Mouse (Mus musculus): ENCODE measurements around the gene Ccr9. TPM values are rescaled to one million over a fixed set of nuclear protein-coding genes. Genes with fewer than 3 reads are reported as not detected.

Gene Ccr9
- polyA plus RNA-seq, 1 experiment from 2014 or later, result 0.26 TPM

DNA sequence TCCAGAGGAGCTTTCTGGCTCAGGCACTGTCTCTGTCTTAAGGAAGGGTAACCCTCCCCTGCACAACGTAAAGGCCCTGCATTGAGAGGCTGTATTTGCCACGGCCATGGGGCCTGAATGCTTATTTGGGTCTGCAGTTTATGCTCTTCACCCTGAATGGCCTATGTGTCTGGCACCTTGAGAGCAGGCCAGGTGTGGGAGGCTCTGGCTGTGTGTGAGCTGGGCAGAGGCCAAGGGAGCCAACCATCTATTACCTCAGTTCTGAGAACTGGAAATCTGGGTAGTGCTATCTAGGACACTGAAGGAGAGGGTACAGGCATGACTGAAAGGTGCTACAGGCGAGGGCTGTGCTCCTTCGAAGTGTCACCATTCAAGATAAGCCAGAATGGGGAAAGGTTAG, 136.6 kb downstream of the Ccr9 start:
- no peaks in the 10 kb centered on the region for H3K27me3 ChIP-seq (ENCODE audit: low read depth, poor library complexity, severe bottlenecking)
- no peaks in the 10 kb centered on the region for H3K9me3 ChIP-seq (replicated peaks)
- DNase-seq (ENCODE audit: low spot score), result no peak
- no peak overlapping the region for H3K27ac ChIP-seq (replicated peaks)
- no peak overlapping the region for H3K4me3 ChIP-seq
- 86% methylated on average over 4 of the region's 4 CpGs for WGBS
- peaks cover 85% of the 10 kb centered on the region for H3K36me3 ChIP-seq
- no peaks in the 10 kb centered on the region for H3K4me1 ChIP-seq

DNA sequence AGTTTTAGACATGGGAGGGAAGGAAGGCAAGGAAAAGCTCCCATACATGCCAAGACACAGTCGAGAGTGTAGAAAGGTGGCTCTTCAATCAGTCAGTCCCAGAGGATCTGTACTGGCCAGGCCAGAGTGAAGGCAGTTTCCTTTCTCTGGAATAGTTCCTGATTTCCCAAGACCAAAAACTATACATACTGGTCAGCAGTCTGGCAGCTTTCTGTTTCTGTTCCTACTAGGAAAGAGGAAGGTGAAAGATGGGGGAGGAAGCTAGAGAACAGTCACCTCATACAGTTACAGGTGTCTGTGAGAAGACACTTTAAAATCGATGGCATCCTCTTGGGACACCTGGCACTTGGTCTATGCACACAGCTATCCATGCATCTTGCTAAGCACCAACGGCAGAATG, 137.2 kb downstream of the Ccr9 start:
- no peak overlapping the region for H3K4me3 ChIP-seq
- H3K9me3 ChIP-seq (replicated peaks), result no peaks in the 10 kb centered on the region
- no peak overlapping the region for H3K27ac ChIP-seq (replicated peaks)
- peaks cover 81% of the 10 kb centered on the region for H3K36me3 ChIP-seq
- no peaks in the 10 kb centered on the region for H3K27me3 ChIP-seq (ENCODE audit: low read depth, poor library complexity, severe bottlenecking)
- H3K4me1 ChIP-seq, result no peaks in the 10 kb centered on the region
- DNase-seq (ENCODE audit: low spot score), result no peak
- WGBS, result 84% methylated on average over 3 of the region's 3 CpGs

DNA sequence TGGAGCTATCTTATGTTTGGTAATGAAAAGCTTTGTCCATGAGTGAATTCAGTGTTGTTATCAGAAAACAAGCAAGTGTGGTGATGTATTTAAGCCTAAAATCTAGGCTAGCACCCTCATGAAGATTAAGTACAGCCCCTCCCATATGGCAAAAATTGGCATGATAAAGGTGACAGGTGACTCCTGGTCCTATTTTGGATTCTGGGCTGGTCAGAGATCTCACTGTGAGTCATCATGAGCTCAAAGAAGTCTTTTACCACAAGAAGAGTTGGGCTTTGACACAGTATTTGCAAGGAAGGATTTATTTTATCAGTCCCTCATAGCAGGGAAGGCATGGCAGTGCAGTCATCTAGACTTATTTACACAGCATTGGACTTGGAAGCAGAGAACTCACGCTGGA, 137.8 kb downstream of the Ccr9 start:
- no peaks in the 10 kb centered on the region for H3K9me3 ChIP-seq (replicated peaks)
- no peaks in the 10 kb centered on the region for H3K27me3 ChIP-seq (ENCODE audit: low read depth, poor library complexity, severe bottlenecking)
- peaks cover 81% of the 10 kb centered on the region for H3K36me3 ChIP-seq
- H3K27ac ChIP-seq (replicated peaks), result no peak overlapping the region
- WGBS, result 86% methylated on average over 1 of the region's 1 CpGs
- H3K4me3 ChIP-seq, result no peak overlapping the region
- no peaks in the 10 kb centered on the region for H3K4me1 ChIP-seq
- DNase-seq (ENCODE audit: low spot score), result no peak

DNA sequence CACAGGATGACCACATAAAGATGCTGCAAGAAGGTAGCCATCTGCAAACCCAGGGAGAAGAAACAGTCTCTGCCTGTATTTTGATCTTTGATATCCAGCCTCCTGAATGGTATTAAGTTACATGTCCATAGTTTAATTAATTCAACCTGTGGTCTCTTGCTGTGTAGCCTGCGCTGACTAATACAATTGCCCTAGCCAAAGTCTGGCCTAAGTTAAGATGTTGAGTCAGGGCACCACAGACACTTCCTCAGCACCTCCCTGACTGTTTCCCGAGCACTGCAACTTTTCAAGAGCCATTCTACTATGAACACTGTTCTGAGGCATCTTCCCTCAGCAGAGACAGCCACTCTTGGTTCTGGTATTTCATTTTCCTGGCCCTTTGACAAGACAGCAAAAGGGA, 140.4 kb downstream of the Ccr9 start:
- Histone ChIP-seq H3K27me3 (ENCODE audit: low read depth, poor library complexity, severe bottlenecking) (no peaks in the 10 kb centered on the region), H3K4me3 (no peak overlapping the region), H3K4me1 (no peaks in the 10 kb centered on the region), H3K36me3 (peaks cover 83% of the 10 kb centered on the region), H3K27ac (replicated peaks) (no peak overlapping the region), H3K9me3 (replicated peaks) (no peaks in the 10 kb centered on the region)
- DNase-seq (ENCODE audit: low spot score), result no peak
- WGBS, result 80% methylated on average over 2 of the region's 2 CpGs

DNA sequence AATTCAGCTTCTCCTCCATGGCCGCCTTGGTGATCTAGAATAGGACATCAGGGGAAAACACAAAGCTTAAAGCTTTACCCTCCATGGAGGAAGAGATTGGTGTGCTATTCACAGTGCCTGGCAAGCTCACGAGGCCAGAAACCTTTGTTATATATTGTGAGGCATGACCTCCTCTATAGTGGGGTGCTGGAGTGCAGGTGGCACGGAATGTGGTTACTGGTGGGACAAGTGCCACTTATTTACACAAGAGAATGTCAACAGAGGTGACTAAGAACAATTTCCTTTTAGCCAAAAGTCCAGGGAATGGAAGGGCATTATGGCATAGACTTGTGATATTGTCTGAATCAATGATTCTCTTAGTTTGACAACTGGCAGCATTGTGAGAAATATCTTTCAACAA, 148.4 kb downstream of the Ccr9 start:
- Histone ChIP-seq H3K9me3 (replicated peaks) (no peaks in the 10 kb centered on the region), H3K4me3 (no peak overlapping the region), H3K27me3 (ENCODE audit: low read depth, poor library complexity, severe bottlenecking) (no peaks in the 10 kb centered on the region), H3K36me3 (peaks cover 99% of the 10 kb centered on the region), H3K27ac (replicated peaks) (no peak overlapping the region), H3K4me1 (no peaks in the 10 kb centered on the region)
- WGBS, result 84% methylated on average over 3 of the region's 3 CpGs
- DNase-seq (ENCODE audit: low spot score), result no peak

DNA sequence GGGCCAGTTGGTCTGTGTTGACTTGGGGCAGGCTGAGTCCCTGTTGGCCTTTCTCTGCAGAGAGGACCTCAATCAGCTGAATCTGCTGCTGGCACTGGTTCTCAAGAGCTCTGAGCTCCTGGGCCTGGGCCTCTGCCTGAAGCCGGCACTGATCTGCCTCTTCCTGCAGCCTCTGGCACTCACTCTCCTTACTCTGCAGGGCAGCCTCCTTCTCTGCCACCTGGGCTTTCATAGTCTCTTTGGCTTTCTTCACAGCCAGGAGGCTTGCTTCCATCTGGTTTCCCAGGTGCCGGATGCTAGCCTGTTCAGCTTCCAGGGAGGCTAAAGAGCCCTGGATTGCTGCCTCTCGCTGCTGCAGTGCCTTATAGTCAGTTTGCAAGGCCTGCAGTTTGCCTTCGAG, 150.7 kb downstream of the Ccr9 start:
- H3K36me3 ChIP-seq, result peaks cover 85% of the 10 kb centered on the region
- H3K4me3 ChIP-seq, result no peak overlapping the region
- WGBS, result 95% methylated on average over 4 of the region's 4 CpGs
- no peak for DNase-seq (ENCODE audit: low spot score)
- H3K27me3 ChIP-seq (ENCODE audit: low read depth, poor library complexity, severe bottlenecking), result no peaks in the 10 kb centered on the region
- no peaks in the 10 kb centered on the region for H3K4me1 ChIP-seq
- H3K27ac ChIP-seq (replicated peaks), result no peak overlapping the region
- no peaks in the 10 kb centered on the region for H3K9me3 ChIP-seq (replicated peaks)

Other genes with a start within 250 kb of the Ccr9 start
- gene Limd1, start 199.7 kb upstream of the Ccr9 start, polyA plus RNA-seq (2016; fragmentation: Nextera tagmentation; extraction: Ambion mirVana), result 50.1 and 51.6 TPM in 2 replicates
- gene Sacm1l, start 148.7 kb upstream of the Ccr9 start, polyA plus RNA-seq (2016; fragmentation: Nextera tagmentation; extraction: Ambion mirVana), result 44.0 and 47.1 TPM in 2 replicates
- gene Slc6a20b, start 45.9 kb upstream of the Ccr9 start, polyA plus RNA-seq (2016; fragmentation: Nextera tagmentation; extraction: Ambion mirVana), result 0.20 and 0.30 TPM in 2 replicates
- 2.7 and 3.5 TPM in 2 replicates for gene Slc6a20a, start 446 bp downstream of the Ccr9 start, polyA plus RNA-seq (2016; fragmentation: Nextera tagmentation; extraction: Ambion mirVana)
- gene Lztfl1, start 39.3 kb downstream of the Ccr9 start, polyA plus RNA-seq (2016; fragmentation: Nextera tagmentation; extraction: Ambion mirVana), result 40.2 and 43.9 TPM in 2 replicates
- gene Cxcr6, start 128.0 kb downstream of the Ccr9 start, polyA plus RNA-seq (2016; fragmentation: Nextera tagmentation; extraction: Ambion mirVana), result 0.17 and 0.25 TPM in 2 replicates
- 10.8 and 12.0 TPM in 2 replicates for gene Fyco1, start 173.5 kb downstream of the Ccr9 start, polyA plus RNA-seq (2016; fragmentation: Nextera tagmentation; extraction: Ambion mirVana)
- 0.02 TPM in 1 of 2 replicates, not detected in the other for gene Xcr1, start 183.6 kb downstream of the Ccr9 start, polyA plus RNA-seq (2016; fragmentation: Nextera tagmentation; extraction: Ambion mirVana)